Mouse (Mus musculus): ENCODE data around the gene Tnfsf8. TPM values are rescaled to one million over a fixed set of nuclear protein-coding genes. Genes with fewer than 3 reads are reported as not detected.
A peak's percentile ranks its signal among the peaks of the same experiment; 100 is the strongest.

Tnfsf8 gene
- 0.04 and 0.12 TPM in 2 replicates for polyA plus RNA-seq (2015; fragmentation: Nextera tagmentation; extraction: Ambion mirVana)

DNA sequence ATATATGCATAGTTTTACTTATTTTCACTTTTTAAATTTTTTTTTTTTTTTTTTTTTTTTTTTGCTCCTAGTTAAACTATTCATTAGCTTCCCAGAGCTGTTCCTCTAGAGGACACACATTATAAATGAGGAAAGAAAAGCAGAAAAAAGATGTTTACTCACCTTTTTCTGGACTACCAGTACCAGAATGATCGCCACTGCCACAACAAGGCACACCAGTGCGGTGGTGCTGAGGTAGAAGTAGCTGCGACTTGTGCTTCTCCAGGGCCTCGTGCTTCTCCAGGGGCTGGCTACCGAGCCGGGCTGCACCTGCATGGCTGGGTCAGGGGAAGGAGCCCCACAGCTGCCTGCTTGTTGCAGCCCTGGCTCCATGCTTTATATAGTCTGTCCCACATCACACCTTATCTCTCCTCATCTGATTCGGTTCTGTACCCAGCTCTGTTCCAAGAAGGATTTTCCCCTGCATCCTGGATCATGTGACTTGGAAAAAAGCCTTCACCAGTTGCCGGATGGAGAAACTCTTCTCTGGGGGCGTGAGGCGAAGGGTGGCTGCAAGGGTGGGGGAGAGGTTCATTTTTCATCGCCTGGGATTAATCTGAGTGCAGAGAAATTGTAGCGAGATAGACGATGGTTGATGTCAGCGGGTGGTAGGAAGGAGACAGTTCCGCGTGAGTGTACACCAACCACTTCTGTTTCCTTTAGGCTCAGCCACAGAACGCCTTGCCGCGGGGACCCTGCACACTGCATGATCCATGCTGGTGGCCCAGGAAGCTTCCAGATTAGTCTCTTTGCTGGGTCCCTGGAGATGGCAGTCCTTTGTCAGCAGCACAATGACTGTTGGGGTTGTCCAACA is at the start of gene Tnfsf8:
Gene Tnfsf8, minus strand, starts transcription at position 660 of the 853 bp plus-strand sequence.
- H3K4me2 ChIP-seq (ENCODE audit: low read depth, low read length) = no peak within 1 kb of the TSS
- no peak within 1 kb of the TSS for H3K9ac ChIP-seq (ENCODE audit: low read length)
- no peaks in the 10 kb centered on the region for H3K36me3 ChIP-seq (ENCODE audit: control insufficient read depth, insufficient read depth)
- no peak within 1 kb of the TSS for H3K4me3 ChIP-seq (ENCODE audit: low read length)
- H3K27me3 ChIP-seq (ENCODE audit: control insufficient read depth, insufficient read depth, low read length) = 0 out of 2 replicates have a peak, but pooled peaks cover 5% of the 10 kb centered on the region
- peaks cover 4% of the 10 kb centered on the region; the same call in 1 of the 2 replicates for H3K4me1 ChIP-seq (ENCODE audit: control insufficient read depth, insufficient read depth, low read length)
- no peak within 1 kb of the TSS for H3K27ac ChIP-seq (ENCODE audit: low read length)
- ATAC-seq (replicated peaks; ENCODE audit: extremely low read depth, insufficient read depth, low FRiP score) = peak; percentile 49
- H3K9me3 ChIP-seq (replicated peaks; ENCODE audit: control insufficient read depth, low read length) = no peaks in the 10 kb centered on the region
- WGBS = 64% methylated on average over 19 of the region's 19 CpGs

DNA sequence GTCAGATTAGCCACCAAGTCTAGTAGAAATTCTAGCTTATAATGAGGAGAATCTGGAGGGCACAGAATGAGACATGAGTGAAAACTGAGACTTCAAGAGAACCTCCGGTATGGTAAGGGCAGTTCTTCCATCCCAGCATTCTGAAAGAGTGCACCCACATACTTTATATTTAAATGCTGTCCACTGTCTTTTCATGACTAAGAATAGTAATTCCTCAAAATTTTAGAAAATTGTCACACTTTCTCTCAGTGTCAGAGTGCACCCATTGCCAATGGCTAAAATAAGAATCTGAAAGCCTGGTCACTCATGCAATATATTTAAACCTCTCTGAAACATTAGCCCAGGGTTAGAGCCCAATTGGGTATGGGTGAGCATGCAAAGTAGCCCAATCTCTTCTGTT is 47.4 kb upstream of the Tnfsf8 start:
- no peak for ATAC-seq (replicated peaks; ENCODE audit: extremely low read depth, insufficient read depth, low FRiP score)
- no peaks in the 10 kb centered on the region for H3K27me3 ChIP-seq (ENCODE audit: control insufficient read depth, insufficient read depth, low read length)
- no peak overlapping the region for H3K27ac ChIP-seq (ENCODE audit: low read length)
- no peaks in the 10 kb centered on the region for H3K4me1 ChIP-seq (ENCODE audit: control insufficient read depth, insufficient read depth, low read length)
- H3K9me3 ChIP-seq (replicated peaks; ENCODE audit: control insufficient read depth, low read length) = no peaks in the 10 kb centered on the region
- H3K4me3 ChIP-seq (ENCODE audit: low read length) = no peak overlapping the region
- no peaks in the 10 kb centered on the region for H3K36me3 ChIP-seq (ENCODE audit: control insufficient read depth, insufficient read depth)
- WGBS = 87% methylated on average over 1 of the region's 1 CpGs
- H3K4me2 ChIP-seq (ENCODE audit: low read depth, low read length) = no peak overlapping the region
- no peak overlapping the region for H3K9ac ChIP-seq (ENCODE audit: low read length)

DNA sequence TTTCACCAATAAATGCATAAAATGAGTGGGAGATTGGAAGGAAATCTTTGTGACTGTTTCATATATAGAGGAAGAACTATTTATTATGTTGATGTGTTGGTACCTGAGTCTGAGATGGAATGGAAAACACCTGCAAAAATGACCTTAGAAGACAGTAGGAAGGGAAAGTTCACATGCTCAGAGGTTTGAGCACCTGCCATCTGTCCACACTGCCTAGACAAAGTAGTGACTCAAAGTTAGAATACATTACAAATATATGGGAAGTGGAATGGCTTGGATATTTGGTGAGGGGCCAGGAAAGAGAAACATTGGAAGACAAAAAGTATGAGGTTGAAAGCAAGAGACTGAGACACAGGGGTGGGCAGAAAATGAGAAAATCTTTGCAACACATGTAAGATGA is 46.3 kb upstream of the Tnfsf8 start:
- no peak overlapping the region for H3K9ac ChIP-seq (ENCODE audit: low read length)
- H3K4me3 ChIP-seq (ENCODE audit: low read length) = no peak overlapping the region
- no peak for ATAC-seq (replicated peaks; ENCODE audit: extremely low read depth, insufficient read depth, low FRiP score)
- H3K27ac ChIP-seq (ENCODE audit: low read length) = no peak overlapping the region
- no peaks in the 10 kb centered on the region for H3K4me1 ChIP-seq (ENCODE audit: control insufficient read depth, insufficient read depth, low read length)
- no peaks in the 10 kb centered on the region for H3K9me3 ChIP-seq (replicated peaks; ENCODE audit: control insufficient read depth, low read length)
- no peaks in the 10 kb centered on the region for H3K36me3 ChIP-seq (ENCODE audit: control insufficient read depth, insufficient read depth)
- H3K27me3 ChIP-seq (ENCODE audit: control insufficient read depth, insufficient read depth, low read length) = no peaks in the 10 kb centered on the region
- H3K4me2 ChIP-seq (ENCODE audit: low read depth, low read length) = no peak overlapping the region

DNA sequence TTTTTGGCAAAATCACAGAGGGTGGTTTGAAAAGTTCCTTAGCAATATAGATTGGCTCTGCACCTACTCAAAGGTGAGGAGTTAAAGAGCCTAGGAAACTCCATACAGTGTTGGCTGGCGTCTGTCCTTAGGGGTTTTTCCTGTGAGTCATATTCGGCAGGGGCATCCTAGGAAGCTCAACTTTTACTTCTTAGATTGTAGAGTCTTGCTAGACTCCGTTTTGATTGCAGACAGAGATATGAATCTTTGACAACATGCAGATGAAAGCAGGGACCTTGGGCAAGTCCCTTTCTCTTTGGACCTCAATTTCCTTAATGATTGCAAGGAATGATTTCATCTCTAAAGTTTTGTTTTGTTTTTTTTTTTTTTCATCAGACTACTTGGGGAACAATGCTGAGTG is 44.9 kb upstream of the Tnfsf8 start:
- Histone ChIP-seq H3K4me1 (ENCODE audit: control insufficient read depth, insufficient read depth, low read length) (no peaks in the 10 kb centered on the region), H3K4me2 (ENCODE audit: low read depth, low read length) (no peak overlapping the region), H3K4me3 (ENCODE audit: low read length) (no peak overlapping the region), H3K9me3 (replicated peaks; ENCODE audit: control insufficient read depth, low read length) (no peaks in the 10 kb centered on the region), H3K27ac (ENCODE audit: low read length) (no peak overlapping the region), H3K9ac (ENCODE audit: low read length) (no peak overlapping the region), H3K27me3 (ENCODE audit: control insufficient read depth, insufficient read depth, low read length) (no peaks in the 10 kb centered on the region), H3K36me3 (ENCODE audit: control insufficient read depth, insufficient read depth) (no peaks in the 10 kb centered on the region)
- no peak for ATAC-seq (replicated peaks; ENCODE audit: extremely low read depth, insufficient read depth, low FRiP score)
- WGBS = 45% methylated on average over 3 of the region's 3 CpGs

- peaks cover 7% of the 10 kb centered on the region; the same call in 1 of the 2 replicates for H3K27me3 ChIP-seq (ENCODE audit: control insufficient read depth, insufficient read depth, low read length)
- H3K4me2 ChIP-seq (ENCODE audit: low read depth, low read length) = no peak overlapping the region
- 77% methylated on average over 10 of the region's 10 CpGs for WGBS
- no peak overlapping the region for H3K4me3 ChIP-seq (ENCODE audit: low read length)
- H3K9me3 ChIP-seq (replicated peaks; ENCODE audit: control insufficient read depth, low read length) = no peaks in the 10 kb centered on the region
- no peak overlapping the region for H3K9ac ChIP-seq (ENCODE audit: low read length)
- no peak overlapping the region for H3K27ac ChIP-seq (ENCODE audit: low read length)
- no peak for ATAC-seq (replicated peaks; ENCODE audit: extremely low read depth, insufficient read depth, low FRiP score)
- no peaks in the 10 kb centered on the region for H3K4me1 ChIP-seq (ENCODE audit: control insufficient read depth, insufficient read depth, low read length)
- no peaks in the 10 kb centered on the region for H3K36me3 ChIP-seq (ENCODE audit: control insufficient read depth, insufficient read depth)
Observed at GRCm38 (mm10) chr4:63899081-63899523, 38.0 kb upstream of the Tnfsf8 start.

DNA sequence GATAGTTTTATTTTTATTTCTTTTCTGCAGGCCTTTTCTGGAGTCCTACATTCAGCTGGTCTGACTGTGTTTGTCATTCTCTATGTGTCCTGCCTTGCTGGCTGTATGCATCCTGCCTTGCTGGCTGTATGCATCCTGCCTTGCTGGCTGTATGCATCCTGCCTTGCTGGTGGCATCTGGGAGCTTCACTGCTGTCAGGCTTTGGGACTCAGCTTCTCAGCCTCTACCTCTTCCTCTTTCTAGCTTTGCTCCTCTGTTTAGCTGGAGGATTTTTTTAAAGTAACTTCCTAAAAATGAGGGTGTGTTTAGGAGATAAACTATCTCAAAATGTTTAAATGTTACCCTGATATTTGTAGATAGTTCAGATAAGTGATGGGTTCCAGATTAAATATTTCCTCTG is 36.0 kb upstream of the Tnfsf8 start:
- 0 out of 2 replicates have a peak, but pooled peaks cover 2% of the 10 kb centered on the region for H3K9me3 ChIP-seq (replicated peaks; ENCODE audit: control insufficient read depth, low read length)
- peaks cover 7% of the 10 kb centered on the region; the same call in 1 of the 2 replicates for H3K27me3 ChIP-seq (ENCODE audit: control insufficient read depth, insufficient read depth, low read length)
- no peak overlapping the region for H3K9ac ChIP-seq (ENCODE audit: low read length)
- no peak for ATAC-seq (replicated peaks; ENCODE audit: extremely low read depth, insufficient read depth, low FRiP score)
- no peak overlapping the region for H3K27ac ChIP-seq (ENCODE audit: low read length)
- H3K4me2 ChIP-seq (ENCODE audit: low read depth, low read length) = no peak overlapping the region
- H3K36me3 ChIP-seq (ENCODE audit: control insufficient read depth, insufficient read depth) = no peaks in the 10 kb centered on the region
- no peaks in the 10 kb centered on the region for H3K4me1 ChIP-seq (ENCODE audit: control insufficient read depth, insufficient read depth, low read length)
- no peak overlapping the region for H3K4me3 ChIP-seq (ENCODE audit: low read length)

- Histone ChIP-seq H3K36me3 (ENCODE audit: control insufficient read depth, insufficient read depth) (no peaks in the 10 kb centered on the region), H3K9ac (ENCODE audit: low read length) (no peak overlapping the region), H3K4me1 (ENCODE audit: control insufficient read depth, insufficient read depth, low read length) (no peaks in the 10 kb centered on the region), H3K9me3 (replicated peaks; ENCODE audit: control insufficient read depth, low read length) (no peaks in the 10 kb centered on the region), H3K4me3 (ENCODE audit: low read length) (no peak overlapping the region), H3K27ac (ENCODE audit: low read length) (no peak overlapping the region), H3K4me2 (ENCODE audit: low read depth, low read length) (no peak overlapping the region), H3K27me3 (ENCODE audit: control insufficient read depth, insufficient read depth, low read length) (no peaks in the 10 kb centered on the region)
- 24% methylated on average over 2 of the region's 2 CpGs for WGBS
- ATAC-seq (replicated peaks; ENCODE audit: extremely low read depth, insufficient read depth, low FRiP score) = no peak
Observed at GRCm38 (mm10) chr4:63886156-63886555, 25.0 kb upstream of the Tnfsf8 start.

GRCm38 (mm10) chr4:63876720-63877119 is 15.6 kb upstream of the Tnfsf8 start:
- no peak overlapping the region for H3K4me3 ChIP-seq (ENCODE audit: low read length)
- ATAC-seq (replicated peaks; ENCODE audit: extremely low read depth, insufficient read depth, low FRiP score) = no peak
- H3K27ac ChIP-seq (ENCODE audit: low read length) = no peak overlapping the region
- no peak overlapping the region for H3K4me2 ChIP-seq (ENCODE audit: low read depth, low read length)
- H3K9me3 ChIP-seq (replicated peaks; ENCODE audit: control insufficient read depth, low read length) = no peaks in the 10 kb centered on the region
- no peaks in the 10 kb centered on the region for H3K4me1 ChIP-seq (ENCODE audit: control insufficient read depth, insufficient read depth, low read length)
- WGBS = 70% methylated on average over 2 of the region's 2 CpGs
- H3K36me3 ChIP-seq (ENCODE audit: control insufficient read depth, insufficient read depth) = no peaks in the 10 kb centered on the region
- no peak overlapping the region for H3K9ac ChIP-seq (ENCODE audit: low read length)
- H3K27me3 ChIP-seq (ENCODE audit: control insufficient read depth, insufficient read depth, low read length) = no peaks in the 10 kb centered on the region

GRCm38 (mm10) chr4:63875480-63875879 is 14.3 kb upstream of the Tnfsf8 start:
- no peak for ATAC-seq (replicated peaks; ENCODE audit: extremely low read depth, insufficient read depth, low FRiP score)
- no peak overlapping the region for H3K4me2 ChIP-seq (ENCODE audit: low read depth, low read length)
- H3K27me3 ChIP-seq (ENCODE audit: control insufficient read depth, insufficient read depth, low read length) = no peaks in the 10 kb centered on the region
- no peak overlapping the region for H3K27ac ChIP-seq (ENCODE audit: low read length)
- H3K4me3 ChIP-seq (ENCODE audit: low read length) = no peak overlapping the region
- H3K4me1 ChIP-seq (ENCODE audit: control insufficient read depth, insufficient read depth, low read length) = no peaks in the 10 kb centered on the region
- H3K9ac ChIP-seq (ENCODE audit: low read length) = no peak overlapping the region
- no peaks in the 10 kb centered on the region for H3K36me3 ChIP-seq (ENCODE audit: control insufficient read depth, insufficient read depth)
- 83% methylated on average over 3 of the region's 3 CpGs for WGBS
- no peaks in the 10 kb centered on the region for H3K9me3 ChIP-seq (replicated peaks; ENCODE audit: control insufficient read depth, low read length)

Measured in heart, embryonic 16.5 days (tissue).